Mouse (Mus musculus) thymus, adult 2 months (tissue): ENCODE measurements at regions not wholly inside any gene's neighbourhood (a gene's known extent, or its start where the extent isn't known, plus 50 kb on each side); places are given as distances from the start of the nearest gene placed in this dataset.
A peak's percentile ranks its signal among the peaks of the same experiment; 100 is the strongest.
"Not testable (repeated sequence)": the region's sequence is repeated elsewhere in the genome, so short reads cannot be mapped to it uniquely, and the experiment has no call there.

ENCODE experiments used
- DNase-seq: peaks from one replicate; pipeline ENCODE4 v3.0.0; 2021
- H3K27ac ChIP-seq: fragments of 200-500 bp; 2 replicates; pipeline ENCODE4 v1.5.1; 2012; ENCODE audit warnings: low read length, control low read depth; ENCODE audit not compliant: control insufficient read depth, insufficient read depth
- H3K27me3 ChIP-seq: fragments of 200-500 bp; 2 replicates; pipeline ENCODE4 v1.6.1; 2012; ENCODE audit warnings: mild to moderate bottlenecking, low read length, moderate library complexity, mixed read lengths; ENCODE audit not compliant: control insufficient read depth, insufficient read depth
- H3K36me3 ChIP-seq: fragments of 200-500 bp; 2 replicates; pipeline ENCODE4 v1.6.1; 2012; ENCODE audit warnings: mild to moderate bottlenecking, low read length, moderate library complexity; ENCODE audit not compliant: control insufficient read depth, insufficient read depth
- H3K4me1 ChIP-seq: fragments of 200-500 bp; replicated peaks from 2 replicates; pipeline ENCODE4 v1.6.1; 2012; ENCODE audit warnings: low read length; ENCODE audit not compliant: control insufficient read depth, insufficient read depth
- H3K4me3 ChIP-seq: fragments of 200-500 bp; 2 replicates; pipeline ENCODE4 v1.5.1; 2012; ENCODE audit warnings: mild to moderate bottlenecking, low read length, control low read depth, moderate library complexity; ENCODE audit not compliant: control insufficient read depth, insufficient read depth
- CTCF ChIP-seq: fragments of 200-500 bp; IDR thresholded peaks from 2 replicates; pipeline ENCODE4 v1.5.1; 2012; ENCODE audit warnings: mild to moderate bottlenecking, control low read depth, low read length, moderate library complexity, borderline replicate concordance; ENCODE audit not compliant: control insufficient read depth, poor library complexity, insufficient read depth; ENCODE audit errors: extremely low read depth
- POLR2A ChIP-seq: fragments of 200-500 bp; IDR thresholded peaks from 2 replicates; pipeline ENCODE4 v1.6.1; 2012; ENCODE audit warnings: mild to moderate bottlenecking, low read length, control low read depth, moderate library complexity; ENCODE audit not compliant: control insufficient read depth, poor library complexity, insufficient read depth; ENCODE audit errors: extremely low read depth
- WGBS: fragments of 180-500 bp; shearing (Covaris S2); methylation state at CpG from one replicate; pipeline ENCODE4 v1.1.7; 2018; 5-methylcytosine and 5-hydroxymethylcytosine counted together

DNA sequence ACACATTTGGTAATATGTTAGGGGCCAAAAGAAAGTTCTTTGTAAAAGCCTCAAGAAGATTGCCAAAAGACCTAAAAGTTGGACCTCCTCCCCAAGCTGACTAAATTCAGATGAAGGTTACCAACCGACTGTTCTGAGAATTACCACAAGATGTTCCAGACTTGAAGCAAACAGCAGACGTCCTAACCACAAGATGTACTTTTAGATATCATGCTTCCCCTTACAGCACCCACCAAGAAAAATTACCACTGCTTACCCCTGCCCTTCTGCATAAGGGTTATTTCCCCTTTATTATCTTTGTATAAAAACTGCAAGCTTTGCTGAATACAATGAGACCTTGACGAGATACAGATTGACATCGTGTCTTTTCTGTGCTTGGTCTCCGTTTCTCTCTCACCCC, 121.6 kb upstream of the Cst10 start:
- Histone ChIP-seq H3K27me3 (no peaks in the 10 kb centered on the region), H3K27ac (no peak overlapping the region), H3K36me3 (no peaks in the 10 kb centered on the region), H3K4me1 (no peaks in the 10 kb centered on the region), H3K4me3 (no peak overlapping the region)
- no peak for DNase-seq
- 20% methylated on average over 5 of the region's 5 CpGs for WGBS
- TF ChIP-seq POLR2A: no peak
- no peak for TF ChIP-seq CTCF

DNA sequence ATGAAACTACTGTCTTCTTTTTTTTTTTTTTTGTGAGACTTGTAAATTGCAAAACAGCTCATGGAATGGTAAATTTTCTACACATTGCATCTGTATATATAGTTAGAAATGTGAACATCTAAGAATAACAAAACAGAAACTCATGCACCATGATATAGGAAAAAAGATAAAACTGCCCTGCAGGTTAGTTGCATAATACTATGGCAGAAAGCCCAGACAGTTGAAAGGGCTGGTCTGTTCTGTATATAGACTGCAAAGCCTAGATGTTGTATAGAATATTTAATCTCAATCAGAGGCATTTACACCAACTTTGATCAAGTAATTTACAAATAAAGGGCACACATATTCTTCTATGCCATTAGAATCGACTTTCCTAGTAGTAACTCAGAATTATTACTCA, 120.7 kb upstream of the Cst10 start:
- no peak for DNase-seq
- 61% methylated on average over 1 of the region's 1 CpGs for WGBS
- TF ChIP-seq CTCF: no peak
- no peak for TF ChIP-seq POLR2A
- Histone ChIP-seq H3K36me3 (no peaks in the 10 kb centered on the region), H3K27me3 (no peaks in the 10 kb centered on the region), H3K4me1 (no peaks in the 10 kb centered on the region), H3K27ac (no peak overlapping the region), H3K4me3 (no peak overlapping the region)

DNA sequence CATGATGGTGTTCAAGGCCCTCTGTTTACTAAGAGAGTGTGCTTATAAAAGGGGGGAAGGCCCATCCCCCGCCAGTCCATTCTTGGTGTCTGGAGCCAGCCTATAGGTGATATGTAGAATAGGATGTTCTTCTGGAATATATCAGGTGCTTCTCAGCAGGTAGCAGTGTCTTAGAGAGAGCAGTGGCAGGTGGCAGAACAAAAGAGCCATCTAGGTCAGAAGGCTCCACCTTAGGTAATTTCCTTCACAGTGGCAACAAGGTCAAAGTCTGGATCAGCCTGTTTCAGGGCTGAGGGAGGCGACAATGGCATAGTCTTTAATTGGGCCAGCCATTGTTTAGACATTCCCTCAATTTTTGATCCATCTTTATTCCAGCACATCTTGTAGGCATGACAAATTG, 107.9 kb upstream of the Cst10 start:
- not testable (repeated sequence) for H3K4me1 ChIP-seq, H3K36me3 ChIP-seq, H3K27ac ChIP-seq, H3K4me3 ChIP-seq, DNase-seq, H3K27me3 ChIP-seq
- 97% methylated on average over 2 of the region's 2 CpGs for WGBS

DNA sequence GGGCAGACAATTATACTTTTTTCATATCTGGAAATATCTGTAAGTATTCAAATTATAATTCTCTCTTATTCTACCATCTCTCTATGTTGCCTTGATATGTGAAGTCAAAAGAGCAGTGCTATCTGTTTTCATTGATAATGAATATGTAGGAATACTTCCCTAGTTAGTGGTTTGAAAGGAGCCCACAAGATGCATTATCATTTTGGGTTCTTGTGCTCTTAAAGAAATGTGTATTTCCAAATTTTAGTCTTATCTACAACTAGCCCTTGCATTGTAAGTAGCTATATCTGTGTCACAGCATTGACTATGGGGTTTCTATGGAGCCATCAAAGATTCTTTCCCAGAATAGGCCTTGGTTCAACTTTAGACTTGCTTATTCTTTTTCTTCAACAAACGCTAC, 99.3 kb upstream of the Cst10 start:
- DNase-seq: no peak
- WGBS: 95% methylated on average over 1 of the region's 1 CpGs
- no peaks in the 10 kb centered on the region for H3K4me1 ChIP-seq
- no peaks in the 10 kb centered on the region for H3K27me3 ChIP-seq
- H3K4me3 ChIP-seq: no peak overlapping the region
- no peak overlapping the region for H3K27ac ChIP-seq
- TF ChIP-seq CTCF (no peak), POLR2A (no peak)
- no peaks in the 10 kb centered on the region for H3K36me3 ChIP-seq

DNA sequence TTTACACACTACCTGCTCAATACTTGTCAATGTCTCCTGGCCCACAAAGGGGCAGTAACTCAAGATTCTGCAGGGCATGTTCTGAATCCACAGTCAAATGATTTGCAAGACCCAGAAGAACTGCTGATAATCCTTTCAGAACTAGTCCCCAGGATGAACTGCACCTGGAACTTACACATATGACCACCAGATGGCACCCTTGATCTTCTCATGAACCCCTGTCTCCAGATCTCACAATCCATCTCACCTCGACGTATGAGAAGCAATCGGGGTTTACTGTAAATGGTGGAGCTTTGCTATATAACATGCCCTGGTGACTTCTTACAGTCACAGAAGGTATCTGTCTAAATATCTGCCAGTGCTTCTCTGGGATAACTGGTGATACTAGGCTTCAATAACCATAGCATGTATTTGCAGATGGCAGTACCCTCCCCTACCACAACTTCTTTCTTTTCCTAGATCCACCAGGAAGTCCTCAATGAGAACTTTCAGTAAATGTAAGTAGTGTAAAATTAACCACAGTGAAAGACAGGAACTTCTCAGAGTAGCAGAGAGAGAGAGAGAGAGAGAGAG, 54.5 kb upstream of the Cst10 start:
- WGBS: 8% methylated on average over 3 of the region's 3 CpGs
- H3K36me3 ChIP-seq: no peaks in the 10 kb centered on the region
- H3K4me1 ChIP-seq: no peaks in the 10 kb centered on the region
- H3K27ac ChIP-seq: no peak overlapping the region
- DNase-seq: peak; percentile 4
- H3K27me3 ChIP-seq: no peaks in the 10 kb centered on the region
- H3K4me3 ChIP-seq: no peak overlapping the region
- TF ChIP-seq POLR2A (no peak), CTCF (no peak)
